Comparison of ENCODE assay signal across 8 mouse cellular contexts in genomic region chr3:88142916-88143771, GRCm38 (mm10). TPM values are rescaled to one million over a fixed set of nuclear protein-coding genes. Genes with fewer than 3 reads are reported as not detected.
DNase-seq lines count a peak whose midpoint lies in the region; ATAC-seq and TF ChIP-seq lines count a peak whose summit lies in the region.

No protein-coding gene starts in this region.

- TF ChIP-seq CTCF in E14TG2a.4 (conservative IDR thresholded peaks at IDR 0.05; ENCODE audit: low read length) = no peak
- TF ChIP-seq CTCF in olfactory bulb, adult 2 months (IDR thresholded peaks at IDR 0.05; ENCODE audit: insufficient read depth, low read depth, low read length) = no peak

- ATAC-seq in embryonic facial prominence, embryonic 14.5 days (ENCODE audit: low read depth) = no peak
- peak; percentile 11; the same call in 1 of the 2 replicates for ATAC-seq in heart, embryonic 11.5 days (replicated peaks; ENCODE audit: insufficient number of reproducible peaks, low FRiP score, low TSS enrichment)
- ATAC-seq in kidney, embryonic 15.5 days (replicated peaks; ENCODE audit: low FRiP score) = no peak
- ATAC-seq in lung, embryonic 15.5 days (ENCODE audit: borderline replicate concordance, extremely low read depth, low FRiP score, low TSS enrichment) = no peak
- ATAC-seq in inflammation-experienced regulatory T-cells, adult 6 months = no peak

- H3K4me3 ChIP-seq in E14TG2a.4 (replicated peaks; ENCODE audit: low read length) = peak overlapping the region; percentile 86
- H3K4me3 ChIP-seq in embryonic facial prominence, embryonic 14.5 days (ENCODE audit: low read depth, low read length) = peak overlapping the region; percentile 85
- H3K4me3 ChIP-seq in heart, embryonic 11.5 days (ENCODE audit: low read depth, low read length) = peak overlapping the region; percentile 97
- H3K4me3 ChIP-seq in kidney, embryonic 15.5 days (replicated peaks) = peak overlapping the region; percentile 95
- H3K4me3 ChIP-seq in lung, embryonic 15.5 days = peak overlapping the region; percentile 91
- peak overlapping the region; percentile 68 for H3K4me3 ChIP-seq in olfactory bulb, adult 2 months (ENCODE audit: insufficient read depth, low read depth, low read length)

- peaks cover 90% of the 10 kb centered on the region for H3K4me1 ChIP-seq in E14TG2a.4 (replicated peaks; ENCODE audit: low read depth, low read length)
- peaks cover 58% of the 10 kb centered on the region for H3K4me1 ChIP-seq in embryonic facial prominence, embryonic 14.5 days (ENCODE audit: control insufficient read depth, insufficient read depth, low read length)
- peaks cover 70% of the 10 kb centered on the region for H3K4me1 ChIP-seq in heart, embryonic 11.5 days (ENCODE audit: control insufficient read depth, insufficient read depth, low read length)
- H3K4me1 ChIP-seq in kidney, embryonic 15.5 days = peaks cover 82% of the 10 kb centered on the region
- H3K4me1 ChIP-seq in lung, embryonic 15.5 days = peaks cover 72% of the 10 kb centered on the region
- peaks cover 61% of the 10 kb centered on the region for H3K4me1 ChIP-seq in olfactory bulb, adult 2 months (ENCODE audit: control insufficient read depth, insufficient read depth, low read length)

- under 1% methylated on average over 29 of the region's 33 CpGs for whole genome bisulfite sequencing in embryonic facial prominence, embryonic 14.5 days
- WGBS in heart, embryonic 11.5 days (ENCODE audit: insufficient replicate concordance) = under 1% methylated on average over 33 of the region's 33 CpGs
- under 1% methylated on average over 33 of the region's 33 CpGs for WGBS in kidney, embryonic 15.5 days
- under 1% methylated on average over 33 of the region's 33 CpGs for WGBS in lung, embryonic 15.5 days
- WGBS in olfactory bulb, adult 2 months = under 1% methylated on average over 33 of the region's 33 CpGs

- H3K9ac ChIP-seq in embryonic facial prominence, embryonic 14.5 days (ENCODE audit: low read depth, low read length) = peak overlapping the region; percentile 90
- peak overlapping the region; percentile 91 for H3K9ac ChIP-seq in heart, embryonic 11.5 days (ENCODE audit: low read depth, low read length)
- peak overlapping the region; percentile 88 for H3K9ac ChIP-seq in kidney, embryonic 15.5 days
- peak overlapping the region; percentile 75 for H3K9ac ChIP-seq in lung, embryonic 15.5 days

- H3K27me3 ChIP-seq in E14TG2a.4 (ENCODE audit: insufficient read depth, low read length) = peaks cover 46% of the 10 kb centered on the region
- no peaks in the 10 kb centered on the region for H3K27me3 ChIP-seq in embryonic facial prominence, embryonic 14.5 days (replicated peaks; ENCODE audit: control insufficient read depth, insufficient read depth, low read length)
- no peaks in the 10 kb centered on the region for H3K27me3 ChIP-seq in heart, embryonic 11.5 days (ENCODE audit: control insufficient read depth, insufficient read depth, low read length)
- no peaks in the 10 kb centered on the region for H3K27me3 ChIP-seq in kidney, embryonic 15.5 days
- no peaks in the 10 kb centered on the region for H3K27me3 ChIP-seq in lung, embryonic 15.5 days

- H3K36me3 ChIP-seq in E14TG2a.4 (ENCODE audit: insufficient read depth, low read length) = peaks cover 3% of the 10 kb centered on the region; the same call in 1 of the 2 replicates
- 0 out of 2 replicates have a peak, but pooled peaks cover 4% of the 10 kb centered on the region for H3K36me3 ChIP-seq in embryonic facial prominence, embryonic 14.5 days (ENCODE audit: control insufficient read depth, insufficient read depth, low read length)
- no peaks in the 10 kb centered on the region for H3K36me3 ChIP-seq in heart, embryonic 11.5 days (ENCODE audit: control insufficient read depth, insufficient read depth, low read length)
- peaks cover 4% of the 10 kb centered on the region; the same call in 1 of the 2 replicates for H3K36me3 ChIP-seq in kidney, embryonic 15.5 days
- H3K36me3 ChIP-seq in lung, embryonic 15.5 days = no peaks in the 10 kb centered on the region

- no peaks in the 10 kb centered on the region for H3K9me3 ChIP-seq in E14TG2a.4 (ENCODE audit: low read length)
- H3K9me3 ChIP-seq in embryonic facial prominence, embryonic 14.5 days (ENCODE audit: control insufficient read depth, low read length) = no peaks in the 10 kb centered on the region
- no peaks in the 10 kb centered on the region for H3K9me3 ChIP-seq in heart, embryonic 11.5 days (replicated peaks; ENCODE audit: control insufficient read depth, low read length)
- no peaks in the 10 kb centered on the region for H3K9me3 ChIP-seq in kidney, embryonic 15.5 days (replicated peaks)
- no peaks in the 10 kb centered on the region for H3K9me3 ChIP-seq in lung, embryonic 15.5 days

- peak overlapping the region; percentile 95 for H3K4me2 ChIP-seq in embryonic facial prominence, embryonic 14.5 days (ENCODE audit: low read depth, low read length)
- H3K4me2 ChIP-seq in heart, embryonic 11.5 days = peak overlapping the region; percentile 97
- H3K4me2 ChIP-seq in kidney, embryonic 15.5 days = peak overlapping the region; percentile 96
- H3K4me2 ChIP-seq in lung, embryonic 15.5 days = peak overlapping the region; percentile 93

- peak overlapping the region; percentile 99 for H3K27ac ChIP-seq in embryonic facial prominence, embryonic 14.5 days (replicated peaks; ENCODE audit: low read depth, low read length)
- H3K27ac ChIP-seq in heart, embryonic 11.5 days (ENCODE audit: low read depth, low read length) = peak overlapping the region; percentile 100
- peak overlapping the region; percentile 99 for H3K27ac ChIP-seq in kidney, embryonic 15.5 days
- peak overlapping the region; percentile 99 for H3K27ac ChIP-seq in lung, embryonic 15.5 days
- H3K27ac ChIP-seq in olfactory bulb, adult 2 months (ENCODE audit: insufficient read depth, low read depth, low read length) = peak overlapping the region; percentile 93

- no peak for TF ChIP-seq POLR2A in olfactory bulb, adult 2 months (IDR thresholded peaks at IDR 0.05; ENCODE audit: insufficient read depth, low read depth, low read length)

- peak; percentile 89 for DNase-seq in adrenal gland, adult 2 months
- DNase-seq in embryonic facial prominence, embryonic 14.5 days (ENCODE audit: low spot score) = peak; percentile 58

RNA-seq across cellular contexts. Expression of gene Mef2d, which starts 1.0 kb away (rescaled TPM):
- 100 to 1,000 TPM in 1 of 2 experiments, 10 to 100 TPM in 1; 78.4 to 114 TPM for total RNA-seq in adrenal gland, adult 2 months (2021)
- 173 and 185 TPM in 2 replicates for polyA plus RNA-seq in adrenal gland, adult 2 months (2012; rRNA removed)
- 36.8 and 41.7 TPM in 2 replicates for polyA plus RNA-seq in embryonic facial prominence, embryonic 14.5 days (2014; fragmentation: Nextera tagmentation; extraction: Ambion mirVana)
- 39.8 and 45.1 TPM in 2 replicates for polyA plus RNA-seq in heart, embryonic 11.5 days (2014; fragmentation: Nextera tagmentation; extraction: Ambion mirVana)
- polyA plus RNA-seq in kidney, embryonic 15.5 days (2015; fragmentation: Nextera tagmentation; extraction: Ambion mirVana) = 18.5 and 21.5 TPM in 2 replicates
- polyA plus RNA-seq in lung, embryonic 15.5 days (2015; fragmentation: Nextera tagmentation; extraction: Ambion mirVana) = 16.7 and 20.4 TPM in 2 replicates
- polyA plus RNA-seq in olfactory bulb, adult 2 months (2012; ENCODE audit: insufficient read depth, insufficient read length, low replicate concordance, missing spikeins) = 460 TPM in 1 of 2 replicates, not detected in the other
- polyA plus RNA-seq in inflammation-experienced regulatory T-cells, adult 6 months (2017; shearing (Covaris generic)) = 10 to 100 TPM; 16.6 to 32.0 (median 27.7) TPM
